8 mouse cellular contexts compared by ENCODE assay signal in genomic region chr2:71211591-71212359, GRCm38 (mm10). TPM values are rescaled to one million over a fixed set of nuclear protein-coding genes. Genes with fewer than 3 reads are reported as not detected.
A peak's percentile ranks its signal among the peaks of the same experiment; 100 is the strongest.
DNase-seq lines count a peak whose midpoint lies in the region; ATAC-seq and TF ChIP-seq lines count a peak whose summit lies in the region.

Dync1i2 (plus strand) TSS chr2:71211706.

- under 1% methylated on average over 57 of the region's 57 CpGs for WGBS in forebrain, embryonic 15.5 days
- WGBS in lung, adult 2 months, result under 1% methylated on average over 57 of the region's 57 CpGs

- peak within 1 kb of the TSS; percentile 47; the same call in 1 of the 2 replicates for H3K27ac ChIP-seq in ES-E14 (ENCODE audit: insufficient read depth, low read depth, low read length, poor library complexity, severe bottlenecking)
- peak within 1 kb of the TSS; percentile 88 for H3K27ac ChIP-seq in forebrain, embryonic 15.5 days (replicated peaks)

- TF ChIP-seq POLR2A in lung, adult 2 months (IDR thresholded peaks at IDR 0.05; ENCODE audit: borderline replicate concordance, extremely low read depth, low read depth, low read length), result peak; percentile 54; the same call in 1 of the 2 replicates

- H3K4me2 ChIP-seq in forebrain, embryonic 15.5 days (replicated peaks), result peak within 1 kb of the TSS; percentile 54

- peak within 1 kb of the TSS; percentile 79 to 82 for H3K4me3 ChIP-seq in ES-E14 (ENCODE audit: insufficient read depth in 1 of 2, low read depth in 1 of 2, low read length in 2 of 2, poor library complexity in 1 of 2, severe bottlenecking in 1 of 2)
- peak within 1 kb of the TSS; percentile 62 for H3K4me3 ChIP-seq in forebrain, embryonic 15.5 days
- peak within 1 kb of the TSS; percentile 80 for H3K4me3 ChIP-seq in lung, adult 2 months (replicated peaks; ENCODE audit: extremely low read depth, low read depth, low read length)

- H3K27me3 ChIP-seq in forebrain, embryonic 15.5 days, result no peaks in the 10 kb centered on the region

- no peaks in the 10 kb centered on the region; the same call in 1 of the 2 replicates for H3K36me3 ChIP-seq in ES-E14 (ENCODE audit: control insufficient read depth, insufficient read depth, low read length, poor library complexity, severe bottlenecking)
- H3K36me3 ChIP-seq in forebrain, embryonic 15.5 days, result peaks cover 8% of the 10 kb centered on the region

- in situ Hi-C loops in ES-E14 (cut with MboI; ENCODE audit: low sequenced_read_pairs in 2 of 2, unreplicated experiment in 2 of 2), result no loop called here

- DNase-seq in ES-E14 (ENCODE audit: low read depth, low spot score), result peak; percentile 93
- DNase-seq in cerebellum, adult 11-12 months, result peak; percentile 95
- peak; percentile 91 for DNase-seq in heart, postnatal 25 days (ENCODE audit: low spot score)
- DNase-seq in layer of hippocampus, adult 18-20 months (ENCODE audit: low spot score in 2 of 2), result peak; percentile 93 to 96
- DNase-seq in lung, adult 2 months, result peak; percentile 91
- DNase-seq in thymus, adult 18-20 months, result peak; percentile 87 to 92

- H3K9ac ChIP-seq in ES-E14 (ENCODE audit: insufficient read depth, low read depth, low read length, poor library complexity, severe bottlenecking), result peak within 1 kb of the TSS; percentile 86
- peak within 1 kb of the TSS; percentile 84 for H3K9ac ChIP-seq in forebrain, embryonic 15.5 days (replicated peaks)

- ATAC-seq in forebrain, embryonic 15.5 days (replicated peaks), result peak; percentile 100
- peak; percentile 100 for ATAC-seq in neutrophil, adult 5-6 weeks (ENCODE audit: extremely low read depth, insufficient number of reproducible peaks, low FRiP score, poor library complexity, severe bottlenecking)

- no peak for TF ChIP-seq CTCF in lung, adult 2 months (IDR thresholded peaks at IDR 0.05; ENCODE audit: insufficient read depth, low read length)

- intact Hi-C loops in heart, postnatal 25 days (cut with DNase I), result loop anchor here (10.0 kb wide), 1 partner anchor 157 kb away; the partner anchor contains the start of genes Dcaf17 and Mettl8

- H3K9me3 ChIP-seq in ES-E14 (ENCODE audit: control insufficient read depth, insufficient read depth, low read depth, low read length), result no peaks in the 10 kb centered on the region
- H3K9me3 ChIP-seq in forebrain, embryonic 15.5 days, result no peaks in the 10 kb centered on the region

- H3K4me1 ChIP-seq in ES-E14 (ENCODE audit: control insufficient read depth in 2 of 2, insufficient read depth in 2 of 2, low read length in 2 of 2, poor library complexity in 1 of 2), result 0 out of 4 replicates have a peak, but pooled peaks cover 0 to 2% of the 10 kb centered on the region in 2 experiments
- H3K4me1 ChIP-seq in forebrain, embryonic 15.5 days, result peaks cover 21% of the 10 kb centered on the region
- H3K4me1 ChIP-seq in lung, adult 2 months (ENCODE audit: control insufficient read depth, insufficient read depth, low read length), result peaks cover 3% of the 10 kb centered on the region

TF ChIP-seq in ES-E14, 5 proteins besides CTCF, POLR2A, EP300 and RAD21:
- TF ChIP-seq MAFK (IDR thresholded peaks at IDR 0.05; ENCODE audit: insufficient read depth, low read depth, low read length), result no peak
- no peak for TF ChIP-seq ZC3H11A (IDR thresholded peaks at IDR 0.05; ENCODE audit: borderline replicate concordance, low read depth, low read length)
- TF ChIP-seq HCFC1 (IDR thresholded peaks at IDR 0.05; ENCODE audit: borderline replicate concordance, insufficient read depth, low read length), result peak; percentile 99
- TF ChIP-seq CHD2 (IDR thresholded peaks at IDR 0.05; ENCODE audit: low read depth, low read length), result 0 out of 2 replicates have a peak, but pooled peaks have one; percentile 66
- TF ChIP-seq ZNF384 (IDR thresholded peaks at IDR 0.05; ENCODE audit: low read depth, low read length), result no peak
TF ChIP-seq in ES-E14: peak in this region for 2.

RNA-seq across cellular contexts. Expression of gene Dync1i2, which starts in this region (rescaled TPM):
- total RNA-seq in ES-E14 (2012; rRNA removed), result 27.4 and 38.6 TPM in 2 replicates
- 175 and 190 TPM in 2 replicates for polyA plus RNA-seq in forebrain, embryonic 15.5 days (2015; fragmentation: Nextera tagmentation; extraction: Ambion mirVana)
- total RNA-seq in heart, postnatal 25 days (2021), result 10 to 100 TPM; 55.8 to 63.1 TPM
- total RNA-seq in layer of hippocampus, adult 18-20 months (2021), result 100 to 1,000 TPM; 123 to 131 TPM
- 13.6 and 27.9 TPM in 2 replicates for polyA plus RNA-seq in lung, adult 2 months (2012; rRNA removed)
- 117 and 118 TPM in 2 replicates for total RNA-seq in neutrophil, adult 5-6 weeks (2017)

Comparison
In these comparisons a context has a peak if more than half of its experiments do, and no peak if none do; other contexts are left out.
1. Peak in every context shown above with its lines: DNase-seq, ATAC-seq, H3K4me3 ChIP-seq and H3K27ac ChIP-seq.